Mouse (Mus musculus): ENCODE measurements around the gene Snx17. TPM values are rescaled to one million over a fixed set of nuclear protein-coding genes. Genes with fewer than 3 reads are reported as not detected.

Gene Snx17
- polyA plus RNA-seq, 1 experiment from 2014 or later, result 107 TPM

GRCm38 (mm10) chr5:31241522-31242034 lies 48.6 kb downstream of the Snx17 start:
- Histone ChIP-seq H3K9ac (peak overlapping the region; percentile 100), H3K9me3 (replicated peaks) (no peaks in the 10 kb centered on the region), H3K36me3 (peaks cover 30% of the 10 kb centered on the region), H3K4me3 (peak overlapping the region; percentile 100), H3K27me3 (no peaks in the 10 kb centered on the region), H3K27ac (peak overlapping the region; percentile 100), H3K4me1 (replicated peaks) (peaks cover 12% of the 10 kb centered on the region), H3K4me2 (peak overlapping the region; percentile 88)
- ATAC-seq (replicated peaks; ENCODE audit: insufficient number of reproducible peaks, insufficient read depth, low FRiP score, low read depth), result no peak
- 0% methylated on average over 13 of the region's 13 CpGs for WGBS

- ATAC-seq (replicated peaks; ENCODE audit: insufficient number of reproducible peaks, insufficient read depth, low FRiP score, low read depth), result no peak
- Histone ChIP-seq H3K27me3 (no peaks in the 10 kb centered on the region), H3K9ac (peak overlapping the region; percentile 100), H3K4me2 (peak overlapping the region; percentile 88), H3K27ac (peak overlapping the region; percentile 100), H3K4me3 (peak overlapping the region; percentile 100), H3K9me3 (replicated peaks) (no peaks in the 10 kb centered on the region), H3K4me1 (replicated peaks) (peaks cover 12% of the 10 kb centered on the region), H3K36me3 (peaks cover 30% of the 10 kb centered on the region)
- WGBS, result 21% methylated on average over 10 of the region's 10 CpGs
These were observed 49.2 kb downstream of the Snx17 start for GRCm38 (mm10) chr5:31242191-31242590.

Other genes starting within 250 kb of the Snx17 start
- 2.4 and 4.2 TPM in 2 replicates for gene Cgref1, start 247.6 kb upstream of the Snx17 start, polyA plus RNA-seq (2015; fragmentation: Nextera tagmentation; extraction: Ambion mirVana)
- 74.4 and 99.1 TPM in 2 replicates for gene Preb, start 232.9 kb upstream of the Snx17 start, polyA plus RNA-seq (2015; fragmentation: Nextera tagmentation; extraction: Ambion mirVana)
- 0.09 and 0.15 TPM in 2 replicates for gene Tcf23, start 224.6 kb upstream of the Snx17 start, polyA plus RNA-seq (2015; fragmentation: Nextera tagmentation; extraction: Ambion mirVana)
- 116 and 118 TPM in 2 replicates for gene Atraid, start 144.9 kb upstream of the Snx17 start, polyA plus RNA-seq (2015; fragmentation: Nextera tagmentation; extraction: Ambion mirVana)
- 5.8 and 9.3 TPM in 2 replicates for gene Slc5a6, start 144.3 kb upstream of the Snx17 start, polyA plus RNA-seq (2015; fragmentation: Nextera tagmentation; extraction: Ambion mirVana)
- 11.0 and 19.0 TPM in 2 replicates for gene Cad, start 138.4 kb upstream of the Snx17 start, polyA plus RNA-seq (2015; fragmentation: Nextera tagmentation; extraction: Ambion mirVana)
- gene Dnajc5g, start 86.9 kb upstream of the Snx17 start, polyA plus RNA-seq (2015; fragmentation: Nextera tagmentation; extraction: Ambion mirVana), result not detected in 2 replicates
- 0.25 and 0.36 TPM in 2 replicates for gene Slc30a3, start 85.0 kb upstream of the Snx17 start, polyA plus RNA-seq (2015; fragmentation: Nextera tagmentation; extraction: Ambion mirVana)
- gene Trim54, start 76.5 kb upstream of the Snx17 start, polyA plus RNA-seq (2015; fragmentation: Nextera tagmentation; extraction: Ambion mirVana), result 8.0 and 9.9 TPM in 2 replicates
- not detected in 2 replicates for gene Ucn, start 54.4 kb upstream of the Snx17 start, polyA plus RNA-seq (2015; fragmentation: Nextera tagmentation; extraction: Ambion mirVana)
- gene Mpv17, start 39.0 kb upstream of the Snx17 start, polyA plus RNA-seq (2015; fragmentation: Nextera tagmentation; extraction: Ambion mirVana), result 77.0 and 83.6 TPM in 2 replicates
- 0.63 and 2.1 TPM in 2 replicates for gene Gm29609, start 13.3 kb upstream of the Snx17 start, polyA plus RNA-seq (2015; fragmentation: Nextera tagmentation; extraction: Ambion mirVana)
- gene Gtf3c2, start 13.1 kb upstream of the Snx17 start, polyA plus RNA-seq (2015; fragmentation: Nextera tagmentation; extraction: Ambion mirVana), result 37.2 and 44.8 TPM in 2 replicates
- gene Eif2b4, start 203 bp downstream of the Snx17 start, polyA plus RNA-seq (2015; fragmentation: Nextera tagmentation; extraction: Ambion mirVana), result 51.8 and 64.7 TPM in 2 replicates
- 5.4 and 8.0 TPM in 2 replicates for gene Zfp513, start 9.1 kb downstream of the Snx17 start, polyA plus RNA-seq (2015; fragmentation: Nextera tagmentation; extraction: Ambion mirVana)
- 81.4 and 103 TPM in 2 replicates for gene Ppm1g, start 27.5 kb downstream of the Snx17 start, polyA plus RNA-seq (2015; fragmentation: Nextera tagmentation; extraction: Ambion mirVana)
- gene Nrbp1, start 47.6 kb downstream of the Snx17 start, polyA plus RNA-seq (2015; fragmentation: Nextera tagmentation; extraction: Ambion mirVana), result 109 and 131 TPM in 2 replicates
- gene Gm9970, start 48.0 kb downstream of the Snx17 start, polyA plus RNA-seq (2015; fragmentation: Nextera tagmentation; extraction: Ambion mirVana), result 0.25 and 0.28 TPM in 2 replicates
- 3.0 and 7.0 TPM in 2 replicates for gene Krtcap3, start 58.5 kb downstream of the Snx17 start, polyA plus RNA-seq (2015; fragmentation: Nextera tagmentation; extraction: Ambion mirVana)
- gene Ift172, start 97.9 kb downstream of the Snx17 start, polyA plus RNA-seq (2015; fragmentation: Nextera tagmentation; extraction: Ambion mirVana), result 22.3 and 22.7 TPM in 2 replicates
- gene Fndc4, start 102.9 kb downstream of the Snx17 start, polyA plus RNA-seq (2015; fragmentation: Nextera tagmentation; extraction: Ambion mirVana), result 16.4 and 24.1 TPM in 2 replicates
- gene Gckr, start 104.2 kb downstream of the Snx17 start, polyA plus RNA-seq (2015; fragmentation: Nextera tagmentation; extraction: Ambion mirVana), result 0.09 and 0.30 TPM in 2 replicates

All from heart, embryonic 15.5 days (tissue).